Mouse (Mus musculus) neural tube, embryonic 10.5 days (tissue): Measurements from ENCODE around the gene Ntan1.
"Not testable (repeated sequence)": the region's sequence is repeated elsewhere in the genome, so short reads cannot be mapped to it uniquely, and the experiment has no call there.

ENCODE experiments used
- DNase-seq: peaks from one replicate; pipeline ENCODE4 v3.0.0-alpha.2; 2017; ENCODE audit warnings: low spot score; ENCODE audit errors: extremely low spot score

Gene Ntan1

GRCm38 (mm10) chr16:13818560-13819393, at the start of gene Ntan1:
Gene Ntan1 (plus strand): TSS chr16:13818845.
- peak; percentile 95 for DNase-seq

DNA sequence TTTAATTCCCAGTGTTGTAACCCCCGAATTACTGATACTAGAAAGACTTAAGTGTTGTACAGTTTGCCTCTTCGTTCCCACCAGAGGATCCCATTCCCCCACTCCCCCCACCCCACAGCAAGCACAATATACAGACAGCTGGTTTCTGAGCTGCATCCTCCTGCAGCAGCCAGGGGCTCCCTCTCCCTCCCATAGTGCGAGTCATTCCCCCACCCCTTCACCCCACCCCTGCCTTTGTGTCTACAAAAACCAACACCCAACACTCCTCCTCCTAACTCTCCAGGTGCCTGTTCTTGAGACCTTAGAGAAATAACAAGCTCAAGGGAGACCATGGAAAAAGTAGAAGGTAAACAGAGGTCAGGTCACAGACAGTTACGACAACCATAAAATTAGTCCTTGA, 47.0 kb upstream of the Ntan1 start:
- not testable (repeated sequence) for DNase-seq

- not testable (repeated sequence) for DNase-seq
These were observed 46.6 kb upstream of the Ntan1 start for GRCm38 (mm10) chr16:13772051-13772450.

DNA sequence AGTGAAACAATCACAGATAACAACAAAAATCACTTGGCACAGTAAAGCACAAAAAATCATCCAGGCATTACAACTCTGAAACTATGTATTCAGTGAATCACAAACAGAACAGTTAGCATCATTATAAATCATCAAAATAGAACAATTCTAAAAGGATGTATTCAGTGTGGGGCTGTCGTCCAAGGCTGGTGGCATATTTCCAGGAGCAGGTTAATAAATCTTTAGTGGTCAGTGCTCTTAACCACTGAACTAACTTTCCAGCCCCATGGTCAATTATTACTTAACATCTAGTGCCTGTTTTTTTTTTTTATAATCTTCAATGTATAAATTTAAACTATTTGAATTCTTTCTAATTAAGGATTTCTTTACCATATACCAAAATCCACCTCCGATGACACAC, 44.6 kb upstream of the Ntan1 start:
- not testable (repeated sequence) for DNase-seq

DNA sequence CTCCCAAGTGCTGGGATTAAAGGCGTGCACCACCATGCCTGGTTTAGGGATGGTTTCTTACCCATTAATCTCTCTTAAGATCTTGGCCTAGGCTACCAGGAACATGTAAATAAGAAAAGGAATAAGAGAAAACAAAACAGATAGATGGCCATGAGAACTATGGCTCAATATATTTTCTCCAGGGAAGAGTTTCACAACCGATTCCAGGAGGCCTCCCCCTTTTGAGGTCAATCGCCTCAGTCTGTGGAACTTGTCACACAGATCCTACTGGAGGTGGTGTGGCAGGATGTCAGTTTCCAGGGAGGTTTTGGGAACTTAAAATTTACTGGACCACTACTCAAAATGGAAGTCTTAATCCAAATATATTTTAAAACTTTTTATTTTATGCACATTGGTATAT, 44.0 kb upstream of the Ntan1 start:
- not testable (repeated sequence) for DNase-seq

GRCm38 (mm10) chr16:13780353-13781036, 38.1 kb upstream of the Ntan1 start, which contains the start of gene Rrn3:
Gene Rrn3 (plus strand): TSS chr16:13780708.
- peak; percentile 88 for DNase-seq

DNA sequence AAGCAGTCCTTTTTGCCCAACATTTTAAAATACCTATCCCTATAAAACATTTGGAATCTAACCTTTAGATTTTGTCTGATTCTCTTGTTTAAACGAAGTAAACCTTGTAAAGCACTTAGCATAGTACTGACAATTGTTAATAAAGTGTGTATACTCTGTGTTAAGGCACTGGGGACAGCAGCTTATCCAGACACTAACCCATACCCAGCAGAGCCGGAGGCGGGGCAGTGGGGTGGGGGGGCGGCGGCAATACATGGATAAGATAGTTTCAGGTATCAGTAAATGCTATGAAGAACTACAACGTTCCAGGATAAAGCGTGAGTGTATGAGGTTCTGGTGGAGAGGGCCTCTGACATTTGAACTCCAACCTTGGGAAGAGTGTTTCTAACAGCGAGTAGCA, 37.4 kb upstream of the Ntan1 start:
- DNase-seq = no peak

DNA sequence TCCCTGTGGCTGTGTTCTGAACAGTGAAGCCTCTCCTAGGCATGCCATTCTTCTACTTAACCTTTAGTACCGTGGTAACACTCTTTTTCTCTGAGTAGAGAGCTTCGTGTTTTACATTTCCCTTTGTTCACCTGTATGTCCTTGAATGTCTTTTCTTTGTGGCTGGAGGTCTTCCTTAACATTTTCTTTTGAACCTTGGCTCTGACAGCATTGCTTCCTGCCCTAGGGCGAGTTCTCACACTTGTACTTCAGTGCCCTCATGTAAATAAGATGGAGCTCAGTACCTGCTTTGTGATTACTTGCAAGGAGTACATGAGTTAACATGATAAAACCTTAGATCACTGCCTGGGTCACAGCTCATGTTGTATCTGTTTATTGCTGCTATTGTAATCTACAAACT, 32.7 kb upstream of the Ntan1 start:
- no peak for DNase-seq

GRCm38 (mm10) chr16:13793441-13793840, 25.2 kb upstream of the Ntan1 start:
- not testable (repeated sequence) for DNase-seq

DNA sequence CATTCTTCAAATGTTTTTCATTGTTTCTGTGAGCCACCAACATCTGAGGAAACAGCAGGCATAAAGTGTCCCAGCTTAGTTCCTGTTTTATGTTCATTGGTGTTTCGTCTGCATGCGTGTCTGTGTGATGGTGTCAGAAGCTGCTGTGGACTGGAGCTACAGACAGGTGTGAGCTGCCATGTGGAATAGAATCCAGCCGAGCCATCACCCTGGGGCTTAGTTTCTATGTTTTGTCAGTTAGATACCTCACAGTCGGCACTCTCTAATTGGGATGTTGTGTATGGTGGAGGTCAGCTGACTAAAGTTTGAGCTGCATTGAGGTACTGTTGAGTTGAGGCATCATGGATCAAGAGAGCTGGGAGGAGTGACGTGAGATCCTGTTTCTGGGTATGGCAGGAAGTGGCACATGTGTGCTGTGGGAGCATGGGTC, 21.9 kb upstream of the Ntan1 start:
- no peak for DNase-seq

DNA sequence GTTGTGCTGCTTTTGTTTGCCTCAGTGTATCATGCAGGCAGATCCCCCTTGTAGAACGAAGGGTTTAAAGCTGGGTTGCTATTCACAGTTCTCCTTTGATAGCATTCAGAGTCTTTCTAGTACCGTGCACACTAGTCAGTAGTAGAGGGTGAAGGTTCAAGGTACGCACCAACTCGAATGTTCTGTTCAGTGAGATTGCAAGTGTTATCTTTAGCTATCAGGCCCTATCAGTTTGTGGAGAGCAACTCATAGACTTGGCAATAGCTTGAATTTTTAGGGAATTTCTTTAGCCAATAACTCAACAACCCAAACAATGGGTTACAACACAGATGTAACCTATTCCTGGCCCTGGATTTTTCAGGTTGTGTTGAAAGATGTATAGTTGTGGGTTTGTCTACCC, 17.4 kb upstream of the Ntan1 start:
- no peak for DNase-seq

- no peak for DNase-seq
These were observed 14.0 kb upstream of the Ntan1 start for GRCm38 (mm10) chr16:13804666-13805065.

DNA sequence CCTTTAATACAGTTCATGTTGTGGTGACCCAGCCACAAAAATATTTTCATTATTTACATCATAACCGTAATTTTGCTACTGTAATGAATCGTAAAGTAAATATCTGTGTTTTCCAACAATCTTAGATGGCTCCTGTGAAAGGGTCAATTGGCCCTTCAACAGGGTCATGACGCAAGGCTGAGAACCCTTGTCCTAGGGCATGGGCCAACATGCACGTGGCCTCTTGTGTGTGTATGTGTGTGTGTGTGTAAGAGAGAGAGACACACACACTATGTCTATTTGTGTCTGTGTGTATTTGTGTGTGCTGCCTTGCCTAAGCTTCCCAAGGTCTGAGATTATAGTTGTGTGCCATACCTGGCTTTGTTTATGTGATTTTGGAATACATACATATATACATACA, 11.0 kb upstream of the Ntan1 start:
- no peak for DNase-seq

- DNase-seq = no peak
These were observed 10.2 kb upstream of the Ntan1 start for GRCm38 (mm10) chr16:13808410-13808809.

- DNase-seq = no peak
These were observed 6.5 kb upstream of the Ntan1 start for GRCm38 (mm10) chr16:13812152-13812551.

- DNase-seq = no peak
These were observed 5.4 kb upstream of the Ntan1 start for GRCm38 (mm10) chr16:13813200-13813599.

- no peak for DNase-seq
These were observed 724 bp downstream of the Ntan1 start for GRCm38 (mm10) chr16:13819394-13819743.

DNA sequence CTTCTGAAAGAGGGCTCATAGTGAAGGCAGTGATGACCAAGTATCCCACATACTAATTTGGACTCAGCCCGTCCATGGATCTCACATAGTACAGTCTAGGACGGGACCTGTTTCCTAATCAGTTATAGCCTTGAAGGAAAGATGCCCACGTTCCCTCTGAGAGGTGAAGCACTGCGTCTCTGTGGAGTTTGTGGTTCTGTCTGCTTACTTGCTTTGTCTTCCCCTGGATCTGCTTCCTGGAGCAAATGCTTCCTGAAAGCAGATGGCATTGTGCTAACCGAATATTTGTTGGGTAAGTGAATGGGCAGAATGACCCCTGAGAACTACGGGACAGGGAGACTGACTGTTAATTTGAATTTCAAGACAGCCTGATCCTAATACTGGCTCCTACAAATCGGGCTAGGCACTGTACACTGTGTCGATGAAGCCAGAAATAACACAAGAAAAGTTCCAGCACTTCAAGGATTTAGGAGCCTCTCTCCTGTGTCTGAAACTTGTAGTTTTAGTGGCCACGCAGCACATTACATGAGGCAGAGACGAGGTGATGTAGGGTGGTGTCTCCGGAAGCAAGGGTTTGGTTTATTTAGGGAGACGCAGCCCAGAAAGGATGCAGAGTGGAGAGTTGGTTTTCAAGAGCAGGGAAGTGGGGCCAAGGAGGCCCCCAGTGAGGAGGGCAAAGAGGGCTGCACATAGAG, 1.3 kb downstream of the Ntan1 start:
- no peak for DNase-seq

DNA sequence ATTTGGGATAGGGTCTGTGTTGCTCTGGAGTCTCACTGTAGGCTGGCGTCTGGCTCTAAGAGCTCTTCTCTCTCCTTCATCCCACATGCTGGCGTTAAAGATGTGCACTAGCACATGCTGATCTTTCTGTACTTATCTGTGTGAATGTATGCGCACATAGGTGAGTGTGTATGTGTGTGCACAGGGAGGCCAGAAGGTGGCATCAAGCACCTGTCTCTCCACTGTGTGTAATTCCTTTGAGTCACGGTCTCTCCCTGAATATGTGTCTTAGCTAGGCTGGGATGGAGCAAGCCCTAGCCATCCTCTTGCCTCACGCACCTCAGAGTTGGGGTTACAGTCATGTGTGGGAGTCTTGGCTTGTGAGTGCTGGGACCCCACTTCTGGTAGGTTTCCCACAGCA, 2.1 kb downstream of the Ntan1 start:
- DNase-seq = no peak

DNA sequence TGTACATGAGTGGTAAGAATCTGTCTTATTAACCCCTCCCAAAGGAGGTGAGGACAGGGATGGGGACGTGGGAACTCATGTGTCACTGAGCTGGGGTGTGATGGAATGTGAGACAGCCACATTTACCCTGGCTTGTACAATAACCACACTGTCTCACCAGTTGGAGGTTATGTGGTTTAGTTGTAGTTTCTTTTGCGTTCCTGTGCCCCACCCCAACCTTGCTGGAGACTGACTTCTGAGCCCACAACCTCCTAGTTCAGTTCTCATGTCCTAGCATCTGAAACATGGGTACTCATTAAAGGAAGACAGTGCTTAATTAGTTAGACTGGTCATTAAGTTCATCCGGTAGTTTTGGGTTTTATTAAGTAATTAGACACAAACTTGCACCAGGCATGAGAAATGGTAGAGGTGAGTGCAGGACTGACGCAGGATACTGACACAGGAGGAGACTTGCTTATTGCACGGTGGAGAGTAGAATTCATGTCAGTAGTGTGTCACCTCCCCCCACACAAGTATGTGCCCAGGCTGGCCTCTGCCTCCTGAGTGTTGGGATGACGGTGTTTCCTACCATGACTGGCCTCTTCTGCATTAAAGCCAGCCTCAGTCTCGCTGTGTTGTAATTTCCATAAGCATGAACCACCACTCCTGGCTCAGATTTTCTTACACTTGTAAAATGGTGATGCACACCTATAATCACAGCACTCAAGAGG, 7.3 kb downstream of the Ntan1 start:
- no peak for DNase-seq

DNA sequence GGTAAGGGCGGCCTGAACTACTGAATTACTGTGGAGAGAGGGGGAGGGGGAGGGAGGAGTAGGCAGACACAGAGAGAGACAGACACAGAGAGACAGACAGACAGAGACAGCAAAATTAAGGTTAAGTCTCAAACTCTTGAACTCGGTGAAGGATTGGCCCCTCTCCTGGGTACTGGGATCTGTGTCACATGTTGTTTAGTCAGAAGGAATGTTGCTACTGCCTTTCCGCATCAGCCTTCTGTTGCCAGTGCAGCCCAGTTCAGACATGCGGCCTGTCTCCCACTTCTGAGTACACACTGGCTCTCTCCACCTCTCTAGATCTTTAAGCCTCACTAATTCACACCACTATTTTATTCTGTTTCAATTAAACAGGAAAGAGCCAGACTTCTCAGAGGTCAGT, 7.9 kb downstream of the Ntan1 start:
- DNase-seq = no peak

- no peak for DNase-seq
These were observed 11.8 kb downstream of the Ntan1 start for GRCm38 (mm10) chr16:13830444-13830843.
